Mouse (Mus musculus) erythroblast, adult 5-6 weeks (primary cell): ENCODE results near the gene Gabbr2. TPM values are rescaled to one million over a fixed set of nuclear protein-coding genes. Genes with fewer than 3 reads are reported as not detected.

Experiments
- total RNA-seq, 2 experiments: library from RNA; stranded (forward) in 1 of 2; stranded (reverse) in 1 of 2; fragments of 150-400 nt in 1 of 2; fragments of 200-764, 138-1000 nt in 1 of 2; gene quantifications; 2 replicates each; pipeline versions ENCODE4 v1.2.3 to v1.2.4; 2015 to 2017; ENCODE audit warnings: low replicate concordance in 2 of 2

Gabbr2 gene
- total RNA-seq, 2 experiments from 2014 or later, result 0.17 TPM; not detected in 1

Other genes with a start within 250 kb of the Gabbr2 start
- gene Anks6, start 65.6 kb upstream of the Gabbr2 start, total RNA-seq (2015; ENCODE audit: low replicate concordance), result not detected in 2 replicates
- not detected in 2 replicates for gene Anks6, start 65.6 kb upstream of the Gabbr2 start, total RNA-seq (2017; ENCODE audit: low replicate concordance)
- gene Galnt12, start 100.0 kb upstream of the Gabbr2 start, total RNA-seq (2015; ENCODE audit: low replicate concordance), result not detected in 2 replicates
- gene Galnt12, start 100.0 kb upstream of the Gabbr2 start, total RNA-seq (2017; ENCODE audit: low replicate concordance), result not detected in 2 replicates
- 1.9 TPM in 1 of 2 replicates, not detected in the other for gene Col15a1, start 216.3 kb upstream of the Gabbr2 start, total RNA-seq (2015; ENCODE audit: low replicate concordance)
- not detected in 2 replicates for gene Col15a1, start 216.3 kb upstream of the Gabbr2 start, total RNA-seq (2017; ENCODE audit: low replicate concordance)